Mouse (Mus musculus): ENCODE measurements at regions not wholly inside any gene's neighbourhood (a gene's known extent, or its start where the extent isn't known, plus 50 kb on each side); places are given as distances from the start of the nearest gene placed in this dataset.

- TF ChIP-seq CTCF (IDR thresholded peaks at IDR 0.05; ENCODE audit: low read depth), result no peak
- no peak for TF ChIP-seq EP300 (IDR thresholded peaks at IDR 0.05; ENCODE audit: low read depth)
These were observed 148.8 kb downstream of the Btg1 start for GRCm38 (mm10) chr10:96765626-96766025.

Data from liver, embryonic 14.5 days (tissue).